Mouse (Mus musculus) testis, adult 2 months (tissue): ENCODE data around the gene Sik2.

Experiments
- CTCF ChIP-seq: fragments of 200-500 bp; IDR thresholded peaks from 2 replicates; pipeline ENCODE4 v1.5.1; 2012; ENCODE audit warnings: low read depth, mild to moderate bottlenecking, inconsistent platforms, low read length, moderate library complexity; ENCODE audit not compliant: control insufficient read depth, insufficient read depth, insufficient replicate concordance
- POLR2A ChIP-seq: fragments of 200-500 bp; IDR thresholded peaks from 2 replicates; pipeline ENCODE4 v1.6.1; 2012; ENCODE audit warnings: low read depth, mild to moderate bottlenecking, inconsistent platforms, low read length, moderate library complexity; ENCODE audit not compliant: control insufficient read depth

GRCm38 (mm10) chr9:51007726-51008067 is 1.2 kb downstream of the Sik2 start:
- no peak for TF ChIP-seq CTCF
- no peak for TF ChIP-seq POLR2A
